Comparison of ENCODE assay signal across 33 mouse cellular contexts in genomic region chr16:28404156-28404555, GRCm38 (mm10).
"Had no signal": no experiment of that assay in that cellular context is flagged by ENCODE, and none has a peak within 500 bp of the region (broad histone marks: within the 10 kb centered on the region; RNA-seq: fewer than 3 reads in every experiment).

No protein-coding gene starts in this region.

- H3K36me3 ChIP-seq: limb, embryonic 10.5 days; limb, embryonic 12.5 days; limb, embryonic 13.5 days; limb, embryonic 15.5 days; liver, embryonic 12.5 days; liver, embryonic 13.5 days; liver, embryonic 15.5 days; lung, embryonic 15.5 days; midbrain, embryonic 10.5 days; midbrain, embryonic 12.5 days; midbrain, embryonic 13.5 days; midbrain, embryonic 15.5 days; neural tube, embryonic 12.5 days; neural tube, embryonic 13.5 days had no signal

- H3K27ac ChIP-seq: limb, embryonic 10.5 days; limb, embryonic 12.5 days; limb, embryonic 13.5 days; limb, embryonic 15.5 days; liver, embryonic 12.5 days; liver, embryonic 13.5 days; liver, embryonic 14.5 days; liver, embryonic 15.5 days; lung, embryonic 15.5 days; macrophage; midbrain, embryonic 10.5 days; midbrain, embryonic 12.5 days; midbrain, embryonic 13.5 days; midbrain, embryonic 15.5 days; neural tube, embryonic 12.5 days; neural tube, embryonic 13.5 days had no signal

- H3K9ac ChIP-seq: limb, embryonic 12.5 days; limb, embryonic 13.5 days; limb, embryonic 15.5 days; liver, embryonic 12.5 days; liver, embryonic 13.5 days; liver, embryonic 14.5 days; liver, embryonic 15.5 days; liver, postnatal 0 days; lung, embryonic 14.5 days; lung, embryonic 15.5 days; midbrain, embryonic 12.5 days; midbrain, embryonic 13.5 days; midbrain, embryonic 15.5 days; neural tube, embryonic 12.5 days; neural tube, embryonic 13.5 days had no signal

- H3K4me1 ChIP-seq: limb, embryonic 10.5 days; limb, embryonic 12.5 days; limb, embryonic 13.5 days; limb, embryonic 15.5 days; liver, embryonic 12.5 days; liver, embryonic 13.5 days; liver, embryonic 15.5 days; lung, embryonic 15.5 days; megakaryocyte, embryonic 14.5 days; midbrain, embryonic 10.5 days; midbrain, embryonic 12.5 days; midbrain, embryonic 13.5 days; neural tube, embryonic 12.5 days; neural tube, embryonic 13.5 days had no signal

- H3K4me3 ChIP-seq: limb, embryonic 10.5 days; limb, embryonic 12.5 days; limb, embryonic 13.5 days; limb, embryonic 15.5 days; liver, embryonic 12.5 days; liver, embryonic 13.5 days; liver, embryonic 15.5 days; lung, embryonic 15.5 days; megakaryocyte, embryonic 14.5 days; midbrain, embryonic 10.5 days; midbrain, embryonic 12.5 days; midbrain, embryonic 13.5 days; midbrain, embryonic 15.5 days; myocyte; neural tube, embryonic 12.5 days; neural tube, embryonic 13.5 days had no signal

- H3K4me2 ChIP-seq: limb, embryonic 12.5 days; limb, embryonic 13.5 days; limb, embryonic 15.5 days; liver, embryonic 11.5 days; liver, embryonic 12.5 days; liver, embryonic 13.5 days; liver, embryonic 15.5 days; lung, embryonic 14.5 days; lung, embryonic 15.5 days; midbrain, embryonic 11.5 days; midbrain, embryonic 12.5 days; midbrain, embryonic 13.5 days; midbrain, embryonic 15.5 days; neural tube, embryonic 12.5 days; neural tube, embryonic 13.5 days had no signal

- DNase-seq: left cerebral cortex, postnatal 4 days; liver; liver, embryonic 13.5 days; liver, postnatal 0 days; lung, adult 18-20 months; lung, adult 2 months; lung, embryonic 14.5 days; lung, postnatal 10 days; lung, postnatal 14 days; lung, postnatal 36 days; lung, postnatal 4 days; midbrain, embryonic 14.5 days had no signal

- H3K9me3 ChIP-seq: limb, embryonic 10.5 days; limb, embryonic 12.5 days; limb, embryonic 13.5 days; limb, embryonic 15.5 days; liver, embryonic 12.5 days; liver, embryonic 15.5 days; lung, embryonic 15.5 days; midbrain, embryonic 10.5 days; midbrain, embryonic 12.5 days; midbrain, embryonic 13.5 days; midbrain, embryonic 15.5 days; neural tube, embryonic 12.5 days; neural tube, embryonic 13.5 days had no signal

- H3K27me3 ChIP-seq: limb, embryonic 12.5 days; limb, embryonic 13.5 days; limb, embryonic 15.5 days; liver, embryonic 12.5 days; liver, embryonic 13.5 days; liver, embryonic 15.5 days; lung, embryonic 15.5 days; megakaryocyte, embryonic 14.5 days; midbrain, embryonic 12.5 days; midbrain, embryonic 13.5 days; midbrain, embryonic 15.5 days; neural tube, embryonic 12.5 days; neural tube, embryonic 13.5 days had no signal

- ATAC-seq: liver, embryonic 12.5 days; liver, postnatal 0 days; lung, postnatal 0 days; midbrain, embryonic 13.5 days; midbrain, embryonic 15.5 days; midbrain, embryonic 16.5 days had no signal
